Mouse (Mus musculus) urinary bladder, adult 18-20 months (tissue): ENCODE measurements around the gene Fubp3.
"Not testable (repeated sequence)": the region's sequence is repeated elsewhere in the genome, so short reads cannot be mapped to it uniquely, and the experiment has no call there.

Experiments
- DNase-seq, 2 experiments: peaks; one replicate each; pipeline ENCODE4 v3.0.0; 2022; ENCODE audit warnings: low spot score in 2 of 2, mixed read lengths in 2 of 2

The Fubp3 gene

GRCm38 (mm10) chr2:31572051-31572914 is at the start of gene Fubp3:
Gene Fubp3 (plus strand): TSS chr2:31572651.
- DNase-seq, result peak; percentile 83 to 89

GRCm38 (mm10) chr2:31524641-31525040 is 47.8 kb upstream of the Fubp3 start:
- DNase-seq, result peak in 1 of 2 experiments; percentile 20

DNA sequence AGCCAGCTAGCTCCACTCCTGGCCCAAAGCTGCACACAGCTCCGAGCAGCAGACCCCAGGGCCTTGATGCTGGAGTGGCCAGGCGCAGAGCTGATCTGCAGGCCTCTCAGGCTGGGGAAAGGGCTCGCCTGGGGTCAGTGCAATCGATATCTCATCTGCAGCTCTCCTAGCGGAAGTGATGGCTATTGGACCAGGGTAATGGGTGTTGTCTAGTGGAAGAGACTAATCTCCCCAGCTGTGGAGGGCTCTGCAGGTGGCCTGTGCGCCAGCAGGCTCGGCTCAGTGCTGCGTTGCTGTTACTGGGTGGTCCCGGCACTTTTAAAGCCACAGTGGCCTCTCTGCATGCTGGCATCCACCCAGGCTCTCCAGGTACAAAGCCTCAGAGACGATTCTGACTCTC is 46.7 kb upstream of the Fubp3 start:
- no peak for DNase-seq

DNA sequence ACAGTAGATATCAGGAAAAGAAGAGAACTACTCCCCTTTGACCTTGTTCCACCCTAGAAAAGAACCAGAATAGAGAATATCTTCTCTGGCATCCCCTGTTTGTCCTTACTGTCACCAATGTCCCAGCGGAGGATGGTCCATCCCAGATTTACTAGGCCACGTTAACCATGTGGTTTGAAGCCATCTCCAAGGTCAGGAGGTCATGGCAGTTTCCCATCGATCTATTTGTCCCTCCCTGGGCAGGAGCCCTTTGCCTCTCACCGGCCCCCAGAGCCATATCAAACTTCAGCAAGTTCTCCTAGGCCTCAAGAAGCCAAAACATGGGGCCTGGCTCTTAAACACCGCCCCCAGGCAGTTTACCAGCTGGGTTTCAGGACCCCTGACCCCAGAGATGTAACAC is 42.2 kb upstream of the Fubp3 start:
- DNase-seq, result no peak

DNA sequence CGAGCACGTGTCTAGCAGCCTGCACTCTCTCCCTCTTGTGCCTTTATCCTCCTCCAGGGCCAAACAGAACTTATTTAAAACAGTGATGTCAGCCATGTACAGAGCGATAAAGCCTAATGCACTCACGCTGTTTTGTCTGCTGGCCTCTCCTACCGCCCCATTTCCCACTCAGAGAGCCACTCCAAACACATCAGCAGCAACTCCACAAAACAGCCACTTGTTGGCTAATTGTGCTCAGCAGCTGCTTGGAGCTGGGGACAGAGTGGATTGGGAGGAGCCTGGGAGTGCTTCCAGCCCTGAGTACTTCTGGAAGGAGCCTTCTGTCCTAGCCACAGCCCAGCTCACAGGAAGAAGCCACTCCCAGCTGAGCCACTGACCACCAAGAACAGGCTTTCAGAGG is 35.4 kb upstream of the Fubp3 start:
- DNase-seq, result peak in 1 of 2 experiments; percentile 41

DNA sequence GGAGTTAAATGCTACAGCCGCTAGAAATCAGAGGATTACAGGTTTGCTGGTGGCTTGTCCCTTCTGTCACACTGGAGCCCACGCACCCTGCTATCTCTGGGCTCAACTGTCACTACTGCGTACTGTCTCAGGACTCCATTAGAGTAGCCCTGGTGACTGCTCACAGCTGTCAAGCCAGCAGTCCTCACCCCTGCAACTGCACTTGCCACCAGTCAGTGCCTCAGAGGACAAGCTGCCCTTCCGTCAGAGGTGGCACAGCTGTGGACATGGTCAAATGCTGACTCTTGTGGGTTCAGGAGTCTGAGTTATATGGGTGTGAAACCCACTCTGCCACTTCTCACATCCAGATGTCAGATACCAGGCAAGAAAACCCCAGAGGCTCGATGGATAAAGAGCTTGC is 33.7 kb upstream of the Fubp3 start:
- no peak for DNase-seq

DNA sequence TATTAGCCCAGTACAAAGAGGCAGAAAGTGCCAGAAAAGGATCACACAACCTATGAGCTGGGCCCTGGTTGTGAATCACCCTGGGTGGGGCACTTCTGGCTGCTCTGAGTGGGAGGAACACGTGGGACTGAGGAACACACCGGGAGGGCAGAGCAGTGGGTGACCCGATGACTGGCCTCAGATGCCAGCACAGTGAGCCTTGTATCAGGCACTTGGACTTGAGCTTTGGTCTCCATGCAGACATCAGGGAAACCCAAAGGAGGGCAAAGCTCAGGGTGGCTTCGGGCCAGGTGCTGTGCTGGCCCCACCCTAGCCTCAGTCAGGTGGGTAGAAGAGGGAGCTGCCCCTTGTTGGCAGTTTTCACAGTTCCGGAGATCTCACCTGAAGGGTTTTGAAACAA is 30.9 kb upstream of the Fubp3 start:
- no peak for DNase-seq

GRCm38 (mm10) chr2:31547726-31548125 is 24.7 kb upstream of the Fubp3 start:
- DNase-seq, result no peak

GRCm38 (mm10) chr2:31550503-31550902 is 21.9 kb upstream of the Fubp3 start:
- DNase-seq, result no peak

DNA sequence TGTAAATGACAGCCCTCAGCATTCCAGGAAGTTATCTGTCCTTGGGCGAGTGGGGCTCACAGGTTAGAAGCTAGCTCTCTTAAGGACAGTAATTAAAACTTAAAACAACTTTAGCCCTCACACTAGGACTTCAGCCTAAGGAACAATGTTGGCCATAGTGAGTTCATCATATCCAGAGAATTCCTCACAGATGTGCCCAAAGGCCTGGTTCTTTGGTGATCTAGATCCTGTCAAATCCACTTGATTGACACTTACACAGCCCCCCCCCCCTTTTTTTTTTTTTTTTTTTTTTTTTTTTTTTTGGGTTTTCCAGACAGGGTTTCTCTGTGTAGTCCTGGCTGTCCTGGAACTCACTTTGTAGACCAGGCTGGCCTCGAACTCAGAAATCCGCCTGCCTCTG is 21.1 kb upstream of the Fubp3 start:
- DNase-seq, result not testable (repeated sequence)

- no peak for DNase-seq
These were observed 20.5 kb upstream of the Fubp3 start for GRCm38 (mm10) chr2:31551971-31552370.

DNA sequence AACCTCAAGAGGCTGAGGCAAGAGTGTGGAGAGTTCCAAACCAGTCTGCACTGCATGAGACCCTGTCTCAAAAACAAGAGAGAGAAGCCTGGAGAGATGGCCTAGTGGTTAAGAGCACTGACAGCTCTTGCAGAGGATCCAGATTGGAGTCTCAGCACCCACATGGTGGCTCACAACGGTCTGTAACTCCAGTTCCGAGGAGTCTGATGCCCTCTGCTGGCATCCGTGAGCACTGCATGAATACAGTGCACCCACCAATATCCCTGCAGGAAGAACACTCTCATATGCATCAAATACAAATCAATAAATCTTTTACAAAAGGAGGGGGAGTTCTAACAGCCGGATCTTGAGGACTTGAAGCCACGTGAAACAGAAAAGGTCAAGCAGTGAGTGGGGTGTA is 17.8 kb upstream of the Fubp3 start:
- DNase-seq, result no peak

DNA sequence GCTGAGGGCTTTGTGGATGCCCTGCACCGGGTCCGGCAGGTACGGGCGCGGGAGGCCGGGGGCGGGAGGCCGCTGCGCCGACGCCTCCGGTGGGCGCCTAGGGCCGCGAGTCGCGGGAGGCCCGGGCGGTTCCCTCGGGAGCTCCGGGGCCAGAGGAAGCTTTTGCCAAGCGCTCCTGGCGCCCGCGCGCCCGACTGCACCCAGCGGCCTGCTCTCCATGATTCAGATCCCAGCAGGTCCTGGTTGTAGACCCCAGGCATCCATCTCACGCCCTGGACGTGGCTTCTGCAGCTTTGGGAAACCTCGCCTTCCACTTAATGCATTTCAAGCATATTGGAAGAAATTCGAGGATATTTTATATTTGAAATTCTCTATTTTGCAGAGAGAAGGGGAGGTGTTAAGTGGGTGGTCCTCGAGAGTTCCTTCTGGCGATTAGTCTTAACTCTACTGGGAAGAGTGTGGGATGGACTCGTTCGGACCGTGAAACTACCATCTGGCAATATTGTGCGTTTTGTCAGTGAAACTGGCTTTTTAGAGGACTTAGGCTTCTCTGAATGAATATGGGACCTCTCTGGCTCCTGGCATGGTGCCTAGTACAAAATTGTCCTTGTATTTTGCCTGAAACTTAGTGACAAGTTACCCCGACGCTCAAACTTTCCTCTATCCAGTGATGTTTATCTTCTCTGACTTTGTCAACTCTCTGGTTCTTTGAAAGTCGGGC is 624 bp downstream of the Fubp3 start:
- no peak for DNase-seq

- no peak for DNase-seq
These were observed 9.2 kb downstream of the Fubp3 start for GRCm38 (mm10) chr2:31581617-31582016.

- no peak for DNase-seq
These were observed 19.5 kb downstream of the Fubp3 start for GRCm38 (mm10) chr2:31591799-31592484.

- no peak for DNase-seq
These were observed 35.1 kb downstream of the Fubp3 start for GRCm38 (mm10) chr2:31607555-31607954.

GRCm38 (mm10) chr2:31609859-31610261 is 37.4 kb downstream of the Fubp3 start:
- no peak for DNase-seq

- no peak for DNase-seq
These were observed 38.5 kb downstream of the Fubp3 start for GRCm38 (mm10) chr2:31610922-31611321.

DNA sequence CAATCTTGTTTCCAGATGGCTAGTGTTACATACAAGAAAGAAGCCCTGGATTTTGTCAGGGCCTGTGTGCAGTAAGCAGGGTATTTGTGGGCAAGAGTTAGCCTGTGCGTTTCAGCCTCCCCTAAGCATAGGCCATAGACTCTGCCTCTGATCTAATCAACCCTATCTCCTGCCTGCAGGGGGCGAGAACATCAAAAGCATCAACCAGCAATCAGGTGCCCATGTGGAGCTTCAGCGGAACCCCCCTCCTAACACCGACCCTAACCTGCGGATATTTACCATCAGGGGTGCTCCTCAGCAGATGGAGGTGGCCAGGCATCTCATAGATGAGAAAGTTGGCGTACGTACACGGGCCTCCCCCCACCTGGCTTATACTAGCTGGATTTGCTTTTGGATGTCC is 38.9 kb downstream of the Fubp3 start:
- no peak for DNase-seq

- no peak for DNase-seq
These were observed 40.2 kb downstream of the Fubp3 start for GRCm38 (mm10) chr2:31612627-31613026.

- DNase-seq, result no peak
These were observed 41.3 kb downstream of the Fubp3 start for GRCm38 (mm10) chr2:31613781-31614180.

- DNase-seq, result no peak
These were observed 46.2 kb downstream of the Fubp3 start for GRCm38 (mm10) chr2:31618484-31619161.
